Mouse (Mus musculus): ENCODE measurements at regions not wholly inside any gene's neighbourhood (a gene's known extent, or its start where the extent isn't known, plus 50 kb on each side); places are given as distances from the start of the nearest gene placed in this dataset.

- no peak for TF ChIP-seq EP300 (IDR thresholded peaks at IDR 0.05; ENCODE audit: insufficient read depth, low read depth, low read length)
- no peak for TF ChIP-seq CTCF (IDR thresholded peaks at IDR 0.05)
- TF ChIP-seq POLR2A (IDR thresholded peaks at IDR 0.05; ENCODE audit: insufficient read depth, low read depth, low read length) = no peak
Observed at GRCm38 (mm10) chr8:103433532-103434105, 648.2 kb upstream of the Cdh11 start.

All from heart, adult 2 months (tissue).